Mouse (Mus musculus): ENCODE results near the gene Ppp1r16b. TPM values are rescaled to one million over a fixed set of nuclear protein-coding genes. Genes with fewer than 3 reads are reported as not detected.

Gene Ppp1r16b
- polyA plus RNA-seq (2021), result 0.06 TPM

DNA sequence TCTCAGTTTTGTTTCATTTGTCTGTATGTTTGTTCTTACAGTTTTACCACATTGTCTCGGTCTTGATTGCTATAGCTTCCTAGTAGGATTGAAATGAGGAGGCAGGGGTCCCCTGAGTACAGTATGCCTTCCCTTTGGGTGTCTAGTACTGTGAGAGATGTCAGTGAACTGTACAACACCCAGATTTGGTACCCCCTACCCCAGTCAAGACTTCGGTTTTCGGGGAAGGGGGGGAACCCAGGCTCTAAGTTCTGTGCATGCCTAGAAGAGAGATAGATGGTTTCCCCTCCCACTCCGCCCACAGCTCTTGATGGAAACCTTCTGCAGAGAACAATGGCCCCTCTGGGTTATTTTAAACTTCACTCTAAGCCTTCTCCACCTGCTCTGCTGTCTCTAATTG, at the start of gene Ppp1r16b:
Ppp1r16b (plus strand) TSS at position 301 of the 400 bp plus-strand sequence.
- in situ Hi-C loops (cut with MboI; ENCODE audit: low pct_unique_long_range_greater_than_20kb), result no loop called here
- CTCF ChIA-PET, result interaction anchor here (1.0 kb wide), 1 partner anchor 10 kb away, joined by 3 read pairs; no protein-coding TSS in a partner anchor
- POLR2A ChIA-PET, result no interaction called here
- ATAC-seq (no peak), DNase-seq (ENCODE audit: low read depth, low spot score) (no peak)
- H3K27me3 ChIP-seq, result peaks cover 36% of the 10 kb centered on the region
- no peak for TF ChIP-seq CTCF (IDR thresholded peaks at IDR 0.05)

- no peak for DNase-seq (ENCODE audit: low read depth, low spot score)
- H3K27me3 ChIP-seq, result peaks cover 67% of the 10 kb centered on the region
- TF ChIP-seq CTCF (IDR thresholded peaks at IDR 0.05), result no peak
- no peak for ATAC-seq
- POLR2A ChIA-PET, result no interaction called here
- in situ Hi-C loops (cut with MboI; ENCODE audit: low pct_unique_long_range_greater_than_20kb), result no loop called here
- CTCF ChIA-PET, result no interaction called here
Measured at GRCm38 (mm10) chr2:158615702-158616101, 49.5 kb upstream of the Ppp1r16b start.

DNA sequence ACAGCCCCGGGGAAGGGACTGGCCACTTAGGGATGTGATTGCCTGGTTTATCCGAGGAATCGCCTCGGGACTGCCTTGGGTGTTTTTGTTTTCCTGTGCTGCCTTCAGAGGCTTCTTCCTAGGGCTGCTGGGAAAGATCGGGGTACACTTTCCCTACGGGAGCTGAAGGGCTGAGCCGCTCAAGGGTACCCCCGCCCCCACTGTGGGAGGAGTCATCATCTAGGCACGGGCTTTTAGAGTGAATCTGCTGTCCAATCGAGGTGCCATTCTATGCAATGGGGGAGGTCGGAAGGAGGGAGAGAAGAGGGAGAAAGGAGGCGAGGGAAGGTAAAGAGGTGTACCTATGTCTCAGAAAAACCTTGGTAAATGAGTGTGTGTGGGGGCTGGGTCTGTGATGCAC, 48.9 kb upstream of the Ppp1r16b start:
- H3K27me3 ChIP-seq, result peaks cover 66% of the 10 kb centered on the region
- ATAC-seq (no peak), DNase-seq (ENCODE audit: low read depth, low spot score) (no peak)
- in situ Hi-C loops (cut with MboI; ENCODE audit: low pct_unique_long_range_greater_than_20kb), result no loop called here
- ChIA-PET CTCF (no interaction called here), POLR2A (no interaction called here)
- no peak for TF ChIP-seq CTCF (IDR thresholded peaks at IDR 0.05)

- peaks cover 68% of the 10 kb centered on the region for H3K27me3 ChIP-seq
- TF ChIP-seq CTCF (IDR thresholded peaks at IDR 0.05), result no peak
- CTCF ChIA-PET, result no interaction called here
- in situ Hi-C loops (cut with MboI; ENCODE audit: low pct_unique_long_range_greater_than_20kb), result no loop called here
- ATAC-seq (no peak), DNase-seq (ENCODE audit: low read depth, low spot score) (no peak)
- POLR2A ChIA-PET, result no interaction called here
Measured at GRCm38 (mm10) chr2:158616790-158617189, 48.4 kb upstream of the Ppp1r16b start.

- DNase-seq (ENCODE audit: low read depth, low spot score) (peak; percentile 61), ATAC-seq (peak; percentile 89)
- ChIA-PET CTCF (interaction anchor here (1.6 kb wide), 1 partner anchor 91 kb away, joined by 6 read pairs; no protein-coding TSS in a partner anchor), POLR2A (no interaction called here)
- H3K27me3 ChIP-seq, result peaks cover 19% of the 10 kb centered on the region
- TF ChIP-seq CTCF (IDR thresholded peaks at IDR 0.05), result no peak
- in situ Hi-C loops (cut with MboI; ENCODE audit: low pct_unique_long_range_greater_than_20kb), result loop anchor here (5.0 to 25.0 kb wide), 2 partner anchors 77 to 237 kb away; partner anchors contain the start of gene Snhg11
Measured at GRCm38 (mm10) chr2:158624718-158625222, 40.4 kb upstream of the Ppp1r16b start, which contains the start of gene Actr5. Gene Actr5 (plus strand): TSS chr2:158624888.

DNA sequence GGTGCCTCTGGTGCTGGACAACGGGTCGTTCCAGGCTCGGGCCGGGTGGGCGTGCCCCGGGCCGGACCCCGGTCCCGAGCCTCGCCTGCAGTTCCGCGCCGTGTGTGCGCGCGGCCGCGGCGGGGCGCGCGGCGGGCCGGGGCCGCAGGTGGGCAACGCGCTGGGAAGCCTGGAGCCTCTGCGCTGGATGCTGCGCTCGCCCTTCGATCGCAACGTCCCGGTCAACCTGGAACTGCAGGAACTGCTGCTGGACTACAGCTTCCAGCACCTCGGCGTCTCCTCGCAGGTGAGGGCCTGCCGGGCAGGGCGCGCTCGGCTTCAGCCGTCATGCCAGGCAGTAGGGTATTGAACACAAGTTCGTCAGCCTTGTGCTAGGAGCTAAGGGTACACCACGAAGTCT, 40.0 kb upstream of the Ppp1r16b start:
- peaks cover 18% of the 10 kb centered on the region for H3K27me3 ChIP-seq
- ChIA-PET POLR2A (no interaction called here), CTCF (interaction anchor here (1.6 kb wide), 1 partner anchor 91 kb away, joined by 6 read pairs; no protein-coding TSS in a partner anchor)
- DNase-seq (ENCODE audit: low read depth, low spot score) (no peak), ATAC-seq (peak; percentile 42)
- no peak for TF ChIP-seq CTCF (IDR thresholded peaks at IDR 0.05)
- in situ Hi-C loops (cut with MboI; ENCODE audit: low pct_unique_long_range_greater_than_20kb), result loop anchor here (5.0 to 25.0 kb wide), 2 partner anchors 78 to 238 kb away; partner anchors contain the start of gene Snhg11

DNA sequence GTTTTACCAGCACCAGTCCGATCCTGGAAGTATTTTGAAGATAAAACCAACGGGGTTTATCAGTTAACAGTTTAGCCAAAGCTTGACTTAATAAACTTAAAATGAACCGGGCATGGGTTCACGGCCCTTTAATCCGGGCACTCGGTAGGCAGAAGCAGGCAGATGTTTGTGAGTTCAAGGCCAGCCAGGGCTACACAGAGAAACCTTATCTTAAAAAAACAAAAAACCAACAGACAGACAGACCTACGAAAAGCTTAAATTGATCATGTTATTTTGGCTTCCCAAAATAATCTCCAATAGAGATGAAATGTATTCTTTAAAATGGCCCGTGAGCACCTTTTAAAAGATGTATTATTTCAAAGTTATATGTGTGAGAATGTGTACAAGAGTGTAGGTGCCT, 39.5 kb upstream of the Ppp1r16b start:
- CTCF ChIA-PET, result interaction anchor here (0.8 to 1.6 kb wide), 2 partner anchors 19 to 91 kb away, joined by 3 to 6 read pairs; no protein-coding TSS in a partner anchor
- in situ Hi-C loops (cut with MboI; ENCODE audit: low pct_unique_long_range_greater_than_20kb), result loop anchor here (5.0 to 25.0 kb wide), 2 partner anchors 78 to 238 kb away; partner anchors contain the start of gene Snhg11
- no peak for TF ChIP-seq CTCF (IDR thresholded peaks at IDR 0.05)
- ATAC-seq (no peak), DNase-seq (ENCODE audit: low read depth, low spot score) (no peak)
- POLR2A ChIA-PET, result no interaction called here
- peaks cover 15% of the 10 kb centered on the region for H3K27me3 ChIP-seq

- in situ Hi-C loops (cut with MboI; ENCODE audit: low pct_unique_long_range_greater_than_20kb), result loop anchor here (5.0 to 25.0 kb wide), 2 partner anchors 82 to 242 kb away; partner anchors contain the start of gene Snhg11
- peak; percentile 20 for TF ChIP-seq CTCF (IDR thresholded peaks at IDR 0.05)
- ATAC-seq (no peak), DNase-seq (ENCODE audit: low read depth, low spot score) (no peak)
- no peaks in the 10 kb centered on the region for H3K27me3 ChIP-seq
- ChIA-PET CTCF (interaction anchor here (1.2 to 4.0 kb wide), 4 partner anchors 13 to 106 kb away, joined by 4 to 17 read pairs (median 6); no protein-coding TSS in a partner anchor), POLR2A (interaction anchor here (0.7 kb wide), 1 partner anchor 81 kb away, joined by 3 read pairs; no protein-coding TSS in a partner anchor)
Measured at GRCm38 (mm10) chr2:158628858-158629257, 36.3 kb upstream of the Ppp1r16b start.

- ChIA-PET POLR2A (no interaction called here), CTCF (interaction anchor here (1.2 to 4.0 kb wide), 5 partner anchors 10 to 106 kb away, joined by 4 to 17 read pairs (median 6); no protein-coding TSS in a partner anchor)
- DNase-seq (ENCODE audit: low read depth, low spot score), result no peak
- TF ChIP-seq CTCF (IDR thresholded peaks at IDR 0.05), result no peak
- H3K27me3 ChIP-seq, result no peaks in the 10 kb centered on the region
- ATAC-seq, result no peak
- in situ Hi-C loops (cut with MboI; ENCODE audit: low pct_unique_long_range_greater_than_20kb), result loop anchor here (5.0 to 25.0 kb wide), 2 partner anchors 82 to 242 kb away; partner anchors contain the start of gene Snhg11
Measured at GRCm38 (mm10) chr2:158629414-158629813, 35.8 kb upstream of the Ppp1r16b start.

GRCm38 (mm10) chr2:158631873-158632272, 33.3 kb upstream of the Ppp1r16b start:
- no peak for ATAC-seq
- no peaks in the 10 kb centered on the region for H3K27me3 ChIP-seq
- no peak for TF ChIP-seq CTCF (IDR thresholded peaks at IDR 0.05)
- DNase-seq (ENCODE audit: low read depth, low spot score), result no peak
- POLR2A ChIA-PET, result interaction anchor here (1.3 kb wide), 1 partner anchor 10 kb away, joined by 3 read pairs; no protein-coding TSS in a partner anchor
- CTCF ChIA-PET, result interaction anchor here (0.8 to 2.3 kb wide), 4 partner anchors 10 to 85 kb away, joined by 3 to 12 read pairs (median 4); no protein-coding TSS in a partner anchor
- in situ Hi-C loops (cut with MboI; ENCODE audit: low pct_unique_long_range_greater_than_20kb), result loop anchor here (25.0 kb wide), 1 partner anchor 245 kb away; the partner anchor contains the start of gene Snhg11

DNA sequence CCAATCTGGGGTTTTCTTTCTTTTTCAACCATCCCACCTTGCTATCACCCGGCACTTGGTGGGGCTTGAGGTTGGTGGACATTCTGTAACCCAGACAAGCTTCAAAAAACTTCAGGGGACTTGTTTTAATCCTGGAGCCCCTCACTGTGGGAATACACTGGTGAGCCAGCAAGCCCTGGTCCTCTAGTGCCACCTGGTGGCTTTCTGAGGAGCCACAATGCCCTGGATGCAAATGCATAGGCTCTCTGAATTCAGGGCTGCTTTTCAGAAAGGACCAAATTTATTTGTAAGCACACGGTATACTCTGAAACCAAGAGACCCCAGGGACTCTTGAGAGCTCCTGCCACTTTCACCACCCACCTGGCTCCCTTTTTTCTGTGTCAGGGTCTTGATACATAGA, 23.3 kb upstream of the Ppp1r16b start:
- ATAC-seq, result peak; percentile 60
- peak; percentile 92 for TF ChIP-seq CTCF (IDR thresholded peaks at IDR 0.05)
- CTCF ChIA-PET, result interaction anchor here (0.7 to 2.7 kb wide), 8 partner anchors 9 to 108 kb away, joined by 3 to 15 read pairs (median 4); no protein-coding TSS in a partner anchor

More for the DNA sequence above, 23.3 kb upstream of the Ppp1r16b start:
- POLR2A ChIA-PET, result interaction anchor here (0.7 kb wide), 1 partner anchor 11 kb away, joined by 3 read pairs; no protein-coding TSS in a partner anchor
- in situ Hi-C loops (cut with MboI; ENCODE audit: low pct_unique_long_range_greater_than_20kb), result loop anchor here (25.0 kb wide), 1 partner anchor 255 kb away; the partner anchor contains the start of gene Snhg11
- H3K27me3 ChIP-seq, result no peaks in the 10 kb centered on the region
- no peak for DNase-seq (ENCODE audit: low read depth, low spot score)
